Comparison of ENCODE assay signal across 20 mouse cellular contexts in the genomic region with DNA sequence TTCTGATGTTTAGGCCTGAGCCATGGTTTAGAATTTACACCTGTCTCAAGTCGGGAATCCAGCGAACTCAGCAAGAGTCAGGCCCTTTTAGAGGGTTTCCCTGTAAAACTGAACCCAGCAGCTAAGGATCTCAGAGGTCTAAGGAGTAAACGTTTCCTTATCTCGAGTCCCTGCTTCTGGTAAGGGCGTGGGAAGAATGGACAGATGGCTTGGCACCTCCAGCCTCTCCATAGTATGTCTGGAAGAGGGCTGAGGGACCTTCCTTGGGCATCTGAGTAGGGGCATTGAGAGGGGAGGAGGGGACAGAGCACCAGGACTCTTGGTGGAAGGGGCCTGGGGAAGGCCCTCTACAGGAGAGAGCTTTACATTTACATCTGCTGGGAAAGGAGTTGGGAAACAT.
DNase-seq lines count a peak whose midpoint lies in the region; ATAC-seq and TF ChIP-seq lines count a peak whose summit lies in the region.
"Had no signal": no experiment of that assay in that cellular context is flagged by ENCODE, and none has a peak within 500 bp of the region (broad histone marks: within the 10 kb centered on the region; RNA-seq: fewer than 3 reads in every experiment).

No protein-coding gene starts in this region.

- H3K27me3 ChIP-seq in heart, embryonic 13.5 days (replicated peaks): peaks cover 25% of the 10 kb centered on the region
- H3K27me3 ChIP-seq in stomach, embryonic 15.5 days (replicated peaks): no peaks in the 10 kb centered on the region
- no peaks in the 10 kb centered on the region for H3K27me3 ChIP-seq in stomach, postnatal 0 days (ENCODE audit: control insufficient read depth, insufficient read depth, low read length)
- no peaks in the 10 kb centered on the region for H3K27me3 ChIP-seq in liver, embryonic 14.5 days (ENCODE audit: control insufficient read depth, insufficient read depth, low read length)
- H3K27me3 ChIP-seq: hindbrain, embryonic 12.5 days; neural tube, embryonic 12.5 days had no signal

- H3K9ac ChIP-seq in heart, embryonic 13.5 days: no peak overlapping the region
- no peak overlapping the region for H3K9ac ChIP-seq in stomach, embryonic 15.5 days
- no peak overlapping the region for H3K9ac ChIP-seq in stomach, postnatal 0 days (ENCODE audit: low read length)
- 0 out of 2 replicates have a peak overlapping the region, but pooled peaks have one; percentile 14 for H3K9ac ChIP-seq in liver, embryonic 14.5 days (replicated peaks)
- H3K9ac ChIP-seq: embryonic facial prominence, embryonic 15.5 days; hindbrain, embryonic 12.5 days; limb, embryonic 12.5 days; neural tube, embryonic 12.5 days had no signal

- 41% methylated on average over 5 of the region's 5 CpGs for WGBS in heart, embryonic 13.5 days
- WGBS in stomach, embryonic 15.5 days: 37% methylated on average over 5 of the region's 5 CpGs
- WGBS in stomach, postnatal 0 days: 31% methylated on average over 5 of the region's 5 CpGs
- WGBS in liver, embryonic 14.5 days (ENCODE audit: insufficient replicate concordance): 18% methylated on average over 5 of the region's 5 CpGs

- intact Hi-C loops in heart, postnatal 14 days (cut with DNase I): no loop called here

- H3K4me3 ChIP-seq in heart, embryonic 13.5 days: no peak overlapping the region
- no peak overlapping the region for H3K4me3 ChIP-seq in stomach, embryonic 15.5 days (replicated peaks)
- H3K4me3 ChIP-seq in stomach, postnatal 0 days (ENCODE audit: low read depth, low read length): no peak overlapping the region
- H3K4me3 ChIP-seq in liver, embryonic 14.5 days (ENCODE audit: insufficient read depth in 1 of 2, low read depth in 2 of 2, low read length in 2 of 2): no peak overlapping the region
- H3K4me3 ChIP-seq: embryonic facial prominence, embryonic 15.5 days; forebrain, embryonic 10.5 days; hindbrain, embryonic 12.5 days; limb, embryonic 12.5 days; megakaryocyte, embryonic 14.5 days; neural tube, embryonic 12.5 days had no signal

- no peak for ATAC-seq in heart, embryonic 13.5 days (ENCODE audit: extremely low read depth, insufficient number of reproducible peaks, low FRiP score, low TSS enrichment)
- no peak for ATAC-seq in stomach, embryonic 15.5 days (ENCODE audit: insufficient read depth, low FRiP score, low read depth)
- ATAC-seq in stomach, postnatal 0 days (ENCODE audit: low FRiP score, low TSS enrichment): no peak
- peak; percentile 64 for ATAC-seq in liver, embryonic 14.5 days (ENCODE audit: insufficient read depth)

- TF ChIP-seq EP300 in stomach, postnatal 0 days (optimal IDR thresholded peaks at IDR 0.05): no peak
- no peak for TF ChIP-seq EP300 in liver, embryonic 14.5 days (IDR thresholded peaks at IDR 0.05; ENCODE audit: low read depth)

- H3K36me3 ChIP-seq in heart, embryonic 13.5 days: no peaks in the 10 kb centered on the region
- H3K36me3 ChIP-seq in stomach, embryonic 15.5 days: no peaks in the 10 kb centered on the region
- no peaks in the 10 kb centered on the region for H3K36me3 ChIP-seq in stomach, postnatal 0 days (ENCODE audit: control insufficient read depth, insufficient read depth, low read length)
- no peaks in the 10 kb centered on the region for H3K36me3 ChIP-seq in liver, embryonic 14.5 days (replicated peaks; ENCODE audit: control insufficient read depth, insufficient read depth, low read depth)
- H3K36me3 ChIP-seq: embryonic facial prominence, embryonic 15.5 days; forebrain, embryonic 10.5 days; hindbrain, embryonic 12.5 days; limb, embryonic 12.5 days; neural tube, embryonic 12.5 days had no signal

- peak overlapping the region; percentile 36; the same call in 1 of the 2 replicates for H3K4me2 ChIP-seq in heart, embryonic 13.5 days
- no peak overlapping the region for H3K4me2 ChIP-seq in stomach, embryonic 15.5 days
- H3K4me2 ChIP-seq in stomach, postnatal 0 days (replicated peaks; ENCODE audit: low read depth): no peak overlapping the region
- peak overlapping the region; percentile 37 for H3K4me2 ChIP-seq in liver, embryonic 14.5 days (ENCODE audit: low read depth)
- H3K4me2 ChIP-seq: embryonic facial prominence, embryonic 15.5 days; hindbrain, embryonic 12.5 days; limb, embryonic 12.5 days; neural tube, embryonic 12.5 days had no signal

- peaks cover 10% of the 10 kb centered on the region for H3K4me1 ChIP-seq in heart, embryonic 13.5 days
- 0 out of 2 replicates have a peak, but pooled peaks cover 5% of the 10 kb centered on the region for H3K4me1 ChIP-seq in stomach, embryonic 15.5 days
- no peaks in the 10 kb centered on the region for H3K4me1 ChIP-seq in stomach, postnatal 0 days (replicated peaks; ENCODE audit: control insufficient read depth, insufficient read depth)
- H3K4me1 ChIP-seq in liver, embryonic 14.5 days (replicated peaks; ENCODE audit: control insufficient read depth in 2 of 2, insufficient read depth in 2 of 2, low read length in 1 of 2): peaks cover 0 to 18% of the 10 kb centered on the region in 2 experiments; a peak in 3 of 4 replicates
- H3K4me1 ChIP-seq: limb, embryonic 12.5 days had no signal

- H3K9me3 ChIP-seq in heart, embryonic 13.5 days: no peaks in the 10 kb centered on the region
- no peaks in the 10 kb centered on the region for H3K9me3 ChIP-seq in stomach, embryonic 15.5 days
- no peaks in the 10 kb centered on the region for H3K9me3 ChIP-seq in stomach, postnatal 0 days (ENCODE audit: control insufficient read depth, low read length)
- no peaks in the 10 kb centered on the region for H3K9me3 ChIP-seq in liver, embryonic 14.5 days (ENCODE audit: control insufficient read depth, low read length)
- H3K9me3 ChIP-seq: embryonic facial prominence, embryonic 15.5 days; forebrain, embryonic 10.5 days; hindbrain, embryonic 12.5 days; limb, embryonic 12.5 days; megakaryocyte, embryonic 14.5 days; neural tube, embryonic 12.5 days had no signal

- no peak overlapping the region for H3K27ac ChIP-seq in heart, embryonic 13.5 days (replicated peaks)
- H3K27ac ChIP-seq in stomach, embryonic 15.5 days: 0 out of 2 replicates have a peak overlapping the region, but pooled peaks have one; percentile 4
- no peak overlapping the region for H3K27ac ChIP-seq in stomach, postnatal 0 days (replicated peaks)
- H3K27ac ChIP-seq in liver, embryonic 14.5 days: no peak overlapping the region
- H3K27ac ChIP-seq: embryonic facial prominence, embryonic 15.5 days; forebrain, embryonic 10.5 days; hindbrain, embryonic 12.5 days; kidney, postnatal 0 days; limb, embryonic 12.5 days; neural tube, embryonic 12.5 days had no signal

- TF ChIP-seq CTCF in stomach, postnatal 0 days (IDR thresholded peaks at IDR 0.05; ENCODE audit: low read depth): no peak
- TF ChIP-seq CTCF in liver, embryonic 14.5 days (IDR thresholded peaks at IDR 0.05; ENCODE audit: low read depth): no peak

- DNase-seq in heart, postnatal 14 days: no peak
- no peak for DNase-seq in stomach, postnatal 0 days (ENCODE audit: low spot score)
- no peak for DNase-seq in liver, embryonic 14.5 days (ENCODE audit: low read depth in 3 of 3, low spot score in 3 of 3)
- DNase-seq in urinary bladder, postnatal 25 days (ENCODE audit: low spot score): no peak
- DNase-seq in retina, embryonic 14.5 days (ENCODE audit: low spot score): no peak
- DNase-seq: cerebellum, adult 8-10 months; gastrocnemius, postnatal 36 days; midbrain, embryonic 14.5 days; right cerebral cortex, postnatal 25 days; thymus, adult 18-20 months; thymus, postnatal 36 days had no signal

Comparison
In these comparisons a context has a peak if more than half of its experiments do, and no peak if none do; other contexts are left out.
1. H3K4me2 ChIP-seq: peak in heart, embryonic 13.5 days (single experiment) and liver, embryonic 14.5 days (single experiment); none in stomach, embryonic 15.5 days (single experiment) and stomach, postnatal 0 days (single experiment).